Mouse (Mus musculus): ENCODE measurements around the gene Tbc1d24. TPM values are rescaled to one million over a fixed set of nuclear protein-coding genes. Genes with fewer than 3 reads are reported as not detected.
A peak's percentile ranks its signal among the peaks of the same experiment; 100 is the strongest.

Tbc1d24 gene
- total RNA-seq, 2 experiments from 2014 or later, result 61.2 to 66.1 TPM

GRCm38 (mm10) chr17:24167120-24167519, 38.2 kb downstream of the Tbc1d24 start:
- Histone ChIP-seq H3K4me3 (peak overlapping the region; percentile 98), H3K27ac (peak overlapping the region; percentile 7; the same call in 1 of the 2 replicates)
- no peak for TF ChIP-seq CTCF (conservative IDR thresholded peaks at IDR 0.05)
- DNase-seq (ENCODE audit: low spot score in 2 of 2), result no peak

- no peak for DNase-seq (ENCODE audit: low spot score in 2 of 2)
- TF ChIP-seq CTCF (conservative IDR thresholded peaks at IDR 0.05), result peak; percentile 29
- Histone ChIP-seq H3K27ac (peak overlapping the region; percentile 14; the same call in 1 of the 2 replicates), H3K4me3 (no peak overlapping the region)
Observed at GRCm38 (mm10) chr17:24164566-24165259, 40.6 kb downstream of the Tbc1d24 start.

- TF ChIP-seq CTCF (conservative IDR thresholded peaks at IDR 0.05), result no peak
- DNase-seq (ENCODE audit: low spot score in 2 of 2), result peak; percentile 97 to 98
- Histone ChIP-seq H3K4me3 (peak within 1 kb of the TSS; percentile 90), H3K27ac (peak within 1 kb of the TSS; percentile 94)
Observed at GRCm38 (mm10) chr17:24163176-24163962, 42.0 kb downstream of the Tbc1d24 start, which contains the start of gene Amdhd2. Gene Amdhd2 (minus strand): TSS chr17:24163766.

GRCm38 (mm10) chr17:24162584-24163175, 42.7 kb downstream of the Tbc1d24 start:
- Histone ChIP-seq H3K4me3 (peak overlapping the region; percentile 90), H3K27ac (peak overlapping the region; percentile 94)
- no peak for TF ChIP-seq CTCF (conservative IDR thresholded peaks at IDR 0.05)
- DNase-seq (ENCODE audit: low spot score in 2 of 2), result no peak

DNA sequence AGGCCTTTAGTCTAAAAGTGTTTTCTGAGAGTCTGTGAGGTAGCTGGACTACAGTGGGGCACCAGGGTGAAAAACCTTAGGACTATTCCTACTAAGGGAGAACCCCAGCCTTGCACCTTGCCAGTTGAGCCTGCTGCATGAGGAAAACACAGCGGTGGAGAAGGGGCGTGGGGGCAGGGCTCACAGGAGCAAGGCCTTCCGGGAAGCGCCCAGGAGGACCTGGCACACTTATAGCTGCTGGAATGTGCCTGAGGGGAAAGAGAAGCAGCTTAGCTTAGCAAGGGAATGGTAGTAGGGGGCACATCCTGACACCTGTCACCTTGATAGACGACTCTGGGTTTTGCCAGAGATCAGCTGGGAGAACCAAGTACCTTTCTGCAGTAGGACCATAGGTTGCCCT, 43.9 kb downstream of the Tbc1d24 start:
- no peak overlapping the region for H3K4me3 ChIP-seq
- DNase-seq (ENCODE audit: low spot score in 2 of 2), result no peak
- H3K27ac ChIP-seq, result no peak overlapping the region
- TF ChIP-seq CTCF (conservative IDR thresholded peaks at IDR 0.05), result no peak

DNA sequence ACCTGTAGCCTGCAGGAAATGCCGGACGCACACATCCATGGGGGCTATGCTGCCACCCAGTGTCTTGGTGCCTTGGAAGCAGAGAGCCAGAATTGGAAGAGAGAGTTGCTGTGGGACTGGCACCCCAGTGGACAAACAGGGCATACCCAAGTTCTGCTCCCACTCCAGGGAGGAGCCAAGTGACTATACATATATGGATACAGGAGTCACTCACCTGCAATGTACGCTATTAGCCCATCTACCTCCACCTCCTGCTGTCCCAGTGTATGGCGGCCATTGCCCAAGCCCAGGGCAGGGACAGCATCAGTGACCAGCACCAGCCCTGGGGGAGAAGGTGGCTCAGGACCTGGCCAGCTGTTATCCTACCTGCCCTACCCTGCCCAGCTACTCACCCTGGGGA, 47.8 kb downstream of the Tbc1d24 start:
- Histone ChIP-seq H3K4me3 (no peak overlapping the region), H3K27ac (no peak overlapping the region)
- no peak for DNase-seq (ENCODE audit: low spot score in 2 of 2)
- TF ChIP-seq CTCF (conservative IDR thresholded peaks at IDR 0.05), result no peak

GRCm38 (mm10) chr17:24157121-24157520, 48.2 kb downstream of the Tbc1d24 start:
- Histone ChIP-seq H3K27ac (no peak overlapping the region), H3K4me3 (no peak overlapping the region)
- no peak for TF ChIP-seq CTCF (conservative IDR thresholded peaks at IDR 0.05)
- no peak for DNase-seq (ENCODE audit: low spot score in 2 of 2)

GRCm38 (mm10) chr17:24156394-24156793, 49.0 kb downstream of the Tbc1d24 start:
- Histone ChIP-seq H3K27ac (no peak overlapping the region), H3K4me3 (no peak overlapping the region)
- DNase-seq (ENCODE audit: low spot score in 2 of 2), result no peak
- TF ChIP-seq CTCF (conservative IDR thresholded peaks at IDR 0.05), result no peak

DNA sequence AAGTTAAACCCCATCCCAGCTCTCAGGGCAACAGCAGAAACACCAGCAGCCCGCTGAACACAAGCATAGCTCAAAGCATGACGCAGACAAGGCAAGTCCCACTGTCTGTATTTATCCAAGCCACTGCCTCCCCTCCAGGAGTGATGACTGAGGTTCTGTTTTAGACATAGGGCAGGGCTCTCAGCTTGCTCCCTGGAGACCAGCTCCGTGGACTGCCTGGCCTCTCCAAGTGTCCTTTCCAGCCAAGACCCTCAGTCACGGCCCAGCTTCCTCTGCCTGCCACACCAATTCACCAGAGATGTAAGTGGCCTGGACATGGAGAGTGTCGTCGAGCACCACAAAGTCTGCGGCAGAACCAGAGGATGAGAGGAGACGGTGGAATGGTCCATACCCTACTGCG, 49.6 kb downstream of the Tbc1d24 start:
- DNase-seq (ENCODE audit: low spot score in 2 of 2), result no peak
- Histone ChIP-seq H3K27ac (no peak overlapping the region), H3K4me3 (no peak overlapping the region)
- TF ChIP-seq CTCF (conservative IDR thresholded peaks at IDR 0.05), result no peak

DNA sequence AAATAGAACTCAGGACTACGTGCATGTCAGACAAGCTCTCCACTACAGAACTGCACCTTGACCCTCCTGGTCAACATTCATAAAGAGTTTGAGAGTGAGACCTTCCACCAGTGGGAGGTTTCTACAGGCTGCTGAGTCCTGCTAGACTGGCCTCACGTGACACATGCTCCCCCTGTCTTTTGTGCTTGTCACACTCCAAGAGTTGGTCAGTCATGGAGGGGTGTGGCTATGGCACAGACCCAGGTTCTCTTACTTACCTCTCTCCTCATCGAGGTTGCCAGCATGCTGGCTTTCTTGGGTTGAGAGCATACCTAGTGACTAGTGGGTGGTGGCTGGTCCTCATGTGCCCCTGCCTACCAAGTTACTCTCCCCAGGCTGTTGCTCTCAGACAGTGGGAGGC, 50.9 kb downstream of the Tbc1d24 start:
- DNase-seq (ENCODE audit: low spot score in 2 of 2), result no peak
- Histone ChIP-seq H3K4me3 (no peak overlapping the region), H3K27ac (no peak overlapping the region)
- TF ChIP-seq CTCF (conservative IDR thresholded peaks at IDR 0.05), result no peak

GRCm38 (mm10) chr17:24151890-24152563, 53.3 kb downstream of the Tbc1d24 start:
- peak; percentile 94 for TF ChIP-seq CTCF (conservative IDR thresholded peaks at IDR 0.05)
- peak overlapping the region; percentile 47 for H3K4me3 ChIP-seq
- DNase-seq (ENCODE audit: low spot score in 2 of 2), result peak; percentile 58 to 74
- no peak overlapping the region for H3K27ac ChIP-seq

- no peak for DNase-seq (ENCODE audit: low spot score in 2 of 2)
- Histone ChIP-seq H3K27ac (no peak overlapping the region), H3K4me3 (no peak overlapping the region)
- no peak for TF ChIP-seq CTCF (conservative IDR thresholded peaks at IDR 0.05)
Observed at GRCm38 (mm10) chr17:24151382-24151781, 54.0 kb downstream of the Tbc1d24 start.

GRCm38 (mm10) chr17:24150824-24151223, 54.5 kb downstream of the Tbc1d24 start, which contains the start of gene Pdpk1:
Gene Pdpk1 (minus strand): TSS chr17:24150924.
- H3K27ac ChIP-seq, result no peak within 1 kb of the TSS
- DNase-seq (ENCODE audit: low spot score in 2 of 2), result no peak
- TF ChIP-seq CTCF (conservative IDR thresholded peaks at IDR 0.05), result no peak
- peak within 1 kb of the TSS; percentile 47 for H3K4me3 ChIP-seq

Measured in layer of hippocampus, adult 2 months (tissue).